23 mouse cellular contexts compared by ENCODE assay signal in genomic region chr3:80702173-80702572, GRCm38 (mm10).
DNase-seq lines count a peak whose midpoint lies in the region; ATAC-seq and TF ChIP-seq lines count a peak whose summit lies in the region.
"Had no signal": no experiment of that assay in that cellular context is flagged by ENCODE, and none has a peak within 500 bp of the region (broad histone marks: within the 10 kb centered on the region; RNA-seq: fewer than 3 reads in every experiment).

No protein-coding gene starts in this region.

- no peak overlapping the region for H3K4me2 ChIP-seq in lung, embryonic 14.5 days
- no peak overlapping the region for H3K4me2 ChIP-seq in hindbrain, postnatal 0 days (ENCODE audit: low read depth, low read length)
- H3K4me2 ChIP-seq: embryonic facial prominence, embryonic 13.5 days; kidney, embryonic 15.5 days; limb, embryonic 15.5 days; liver, embryonic 13.5 days; midbrain, embryonic 12.5 days had no signal

- WGBS in lung, embryonic 14.5 days, result 54% methylated on average over 3 of the region's 3 CpGs
- 78% methylated on average over 3 of the region's 3 CpGs for WGBS in lung, adult 2 months
- WGBS in hindbrain, postnatal 0 days, result 96% methylated on average over 3 of the region's 3 CpGs

- no peaks in the 10 kb centered on the region for H3K36me3 ChIP-seq in lung, embryonic 14.5 days (ENCODE audit: insufficient read depth)
- peaks cover 10% of the 10 kb centered on the region; the same call in 1 of the 2 replicates for H3K36me3 ChIP-seq in hindbrain, postnatal 0 days (ENCODE audit: insufficient read depth, low read length)
- H3K36me3 ChIP-seq: embryonic facial prominence, embryonic 13.5 days; kidney, embryonic 15.5 days; limb, embryonic 10.5 days; limb, embryonic 15.5 days; liver, embryonic 13.5 days; midbrain, embryonic 12.5 days had no signal

- no peaks in the 10 kb centered on the region for H3K4me1 ChIP-seq in lung, embryonic 14.5 days (ENCODE audit: insufficient read depth)
- no peaks in the 10 kb centered on the region for H3K4me1 ChIP-seq in lung, adult 2 months (ENCODE audit: control insufficient read depth, insufficient read depth, low read length)
- no peaks in the 10 kb centered on the region for H3K4me1 ChIP-seq in hindbrain, postnatal 0 days (ENCODE audit: insufficient read depth, low read length)
- H3K4me1 ChIP-seq: embryonic facial prominence, embryonic 13.5 days; kidney, embryonic 15.5 days; limb, embryonic 10.5 days; limb, embryonic 15.5 days; liver, embryonic 13.5 days; megakaryocyte, embryonic 14.5 days; midbrain, embryonic 12.5 days had no signal

- ATAC-seq in lung, embryonic 14.5 days (ENCODE audit: insufficient read depth), result peak; percentile 78; the same call in 1 of the 2 replicates
- no peak for ATAC-seq in hindbrain, postnatal 0 days
- ATAC-seq: forebrain, embryonic 16.5 days; intestine, embryonic 16.5 days; Patski had no signal

- H3K27ac ChIP-seq in lung, embryonic 14.5 days (ENCODE audit: low read depth), result no peak overlapping the region
- no peak overlapping the region for H3K27ac ChIP-seq in hindbrain, postnatal 0 days
- H3K27ac ChIP-seq: embryonic facial prominence, embryonic 13.5 days; kidney, embryonic 15.5 days; limb, embryonic 10.5 days; limb, embryonic 15.5 days; liver, embryonic 13.5 days; midbrain, embryonic 12.5 days had no signal

- no peaks in the 10 kb centered on the region for H3K9me3 ChIP-seq in lung, embryonic 14.5 days (ENCODE audit: low read depth, low read length)
- no peaks in the 10 kb centered on the region for H3K9me3 ChIP-seq in hindbrain, postnatal 0 days (ENCODE audit: low read length)
- H3K9me3 ChIP-seq: embryonic facial prominence, embryonic 13.5 days; kidney, embryonic 15.5 days; limb, embryonic 10.5 days; limb, embryonic 15.5 days; liver, embryonic 13.5 days; megakaryocyte, embryonic 14.5 days; midbrain, embryonic 12.5 days had no signal

- H3K4me3 ChIP-seq in lung, embryonic 14.5 days (ENCODE audit: low read depth, low read length), result no peak overlapping the region
- no peak overlapping the region for H3K4me3 ChIP-seq in lung, adult 2 months (replicated peaks; ENCODE audit: extremely low read depth, low read depth, low read length)
- no peak overlapping the region for H3K4me3 ChIP-seq in hindbrain, postnatal 0 days (ENCODE audit: low read length)
- H3K4me3 ChIP-seq: embryonic facial prominence, embryonic 13.5 days; kidney, embryonic 15.5 days; limb, embryonic 10.5 days; limb, embryonic 15.5 days; liver, embryonic 13.5 days; megakaryocyte, embryonic 14.5 days; midbrain, embryonic 12.5 days had no signal

- TF ChIP-seq CTCF in lung, embryonic 14.5 days (IDR thresholded peaks at IDR 0.05; ENCODE audit: low read depth), result no peak
- no peak for TF ChIP-seq CTCF in lung, adult 2 months (IDR thresholded peaks at IDR 0.05; ENCODE audit: insufficient read depth, low read length)
- no peak for TF ChIP-seq CTCF in hindbrain, postnatal 0 days (IDR thresholded peaks at IDR 0.05; ENCODE audit: low read depth)

- no peak for TF ChIP-seq POLR2A in lung, adult 2 months (IDR thresholded peaks at IDR 0.05; ENCODE audit: borderline replicate concordance, extremely low read depth, low read depth, low read length)

- H3K27me3 ChIP-seq in lung, embryonic 14.5 days (ENCODE audit: insufficient read depth, low read length), result no peaks in the 10 kb centered on the region
- no peaks in the 10 kb centered on the region for H3K27me3 ChIP-seq in hindbrain, postnatal 0 days (ENCODE audit: insufficient read depth, low read length)
- H3K27me3 ChIP-seq: embryonic facial prominence, embryonic 13.5 days; kidney, embryonic 15.5 days; limb, embryonic 15.5 days; liver, embryonic 13.5 days; megakaryocyte, embryonic 14.5 days; midbrain, embryonic 12.5 days had no signal

- DNase-seq in kidney, postnatal 10 days, result peak; percentile 41
- DNase-seq in kidney, adult 11 months, result no peak
- DNase-seq in lung, embryonic 14.5 days, result peak; percentile 71
- no peak for DNase-seq in lung, adult 2 months
- peak; percentile 14 for DNase-seq in lung, postnatal 25 days (ENCODE audit: low spot score)
- DNase-seq in hindbrain, postnatal 0 days (ENCODE audit: low spot score), result no peak
- no peak for DNase-seq in cerebellum, postnatal 36 days
- no peak for DNase-seq in adrenal gland, adult 2 months
- DNase-seq: adrenal gland, postnatal 14 days; cerebellum, adult 11-12 months; cerebellum, adult 9-11 months; gastrocnemius, postnatal 14 days; liver, embryonic 13.5 days; thymus, postnatal 25 days had no signal

- no peak overlapping the region for H3K9ac ChIP-seq in lung, embryonic 14.5 days
- no peak overlapping the region for H3K9ac ChIP-seq in hindbrain, postnatal 0 days (replicated peaks; ENCODE audit: low read length)
- H3K9ac ChIP-seq: embryonic facial prominence, embryonic 13.5 days; kidney, embryonic 15.5 days; limb, embryonic 15.5 days; liver, embryonic 13.5 days; midbrain, embryonic 12.5 days had no signal

Comparison
In these comparisons a context has a peak if more than half of its experiments do, and no peak if none do; other contexts are left out.
1. DNase-seq: peak in kidney, postnatal 10 days (single experiment), lung, embryonic 14.5 days (single experiment) and lung, postnatal 25 days (single experiment); none in kidney, adult 11 months (single experiment), lung, adult 2 months (single experiment), hindbrain, postnatal 0 days (single experiment), cerebellum, postnatal 36 days (0 of 2) and adrenal gland, adult 2 months (single experiment).